Mouse (Mus musculus) heart, embryonic 15.5 days (tissue): ENCODE data around the gene Rere. TPM values are rescaled to one million over a fixed set of nuclear protein-coding genes. Genes with fewer than 3 reads are reported as not detected.
"Not testable (repeated sequence)": the region's sequence is repeated elsewhere in the genome, so short reads cannot be mapped to it uniquely, and the experiment has no call there.

Experiments
- ATAC-seq: fragments of 200-750 bp; cut with Nextera tagmentation; replicated peaks from 2 replicates; pipeline ENCODE4 v1.8.0; 2017; ENCODE audit warnings: low read depth, moderate TSS enrichment; ENCODE audit not compliant: insufficient number of reproducible peaks, insufficient read depth, low FRiP score
- H3K27ac ChIP-seq: fragments of 300-500 bp; sonication (generic); 2 replicates; pipeline ENCODE4 v1.5.1; 2015; ENCODE audit warnings: mild to moderate bottlenecking, inconsistent platforms
- H3K27me3 ChIP-seq: fragments of 300-500 bp; sonication (generic); 2 replicates; pipeline ENCODE4 v1.6.1; 2015; ENCODE audit warnings: inconsistent platforms
- H3K36me3 ChIP-seq: fragments of 300-500 bp; sonication (generic); 2 replicates; pipeline ENCODE4 v1.6.1; 2015; ENCODE audit warnings: mild to moderate bottlenecking, inconsistent platforms
- H3K4me1 ChIP-seq: fragments of 300-500 bp; sonication (generic); replicated peaks from 2 replicates; pipeline ENCODE4 v1.6.1; 2015; ENCODE audit warnings: inconsistent platforms
- H3K4me2 ChIP-seq: fragments of 300-500 bp; sonication (generic); 2 replicates; pipeline ENCODE4 v1.6.1; 2015; ENCODE audit warnings: inconsistent platforms, mild to moderate bottlenecking, moderate library complexity
- H3K4me3 ChIP-seq: fragments of 300-500 bp; sonication (generic); 2 replicates; pipeline ENCODE4 v1.5.1; 2015; ENCODE audit warnings: mild to moderate bottlenecking, inconsistent platforms
- H3K9ac ChIP-seq: fragments of 300-500 bp; sonication (generic); 2 replicates; pipeline ENCODE4 v1.6.1; 2015; ENCODE audit warnings: mild to moderate bottlenecking, inconsistent platforms
- H3K9me3 ChIP-seq: fragments of 300-500 bp; sonication (generic); replicated peaks from 2 replicates; pipeline ENCODE4 v1.6.1; 2016; ENCODE audit warnings: inconsistent platforms
- WGBS: fragments of 180-500 bp; shearing (Covaris S2); methylation state at CpG from one replicate; pipeline ENCODE4 v1.1.7; 2015; ENCODE audit warnings: mixed read lengths; 5-methylcytosine and 5-hydroxymethylcytosine counted together
- polyA plus RNA-seq: library from polyadenylated mRNA; unstranded; fragments of >200 nt; fragmentation: Nextera tagmentation; extraction: Ambion mirVana; gene quantifications from 2 replicates; pipeline ENCODE4 v1.2.1, GENCODE M21; 2015

Gene Rere
- polyA plus RNA-seq, 1 experiment from 2014 or later: 17.6 TPM

DNA sequence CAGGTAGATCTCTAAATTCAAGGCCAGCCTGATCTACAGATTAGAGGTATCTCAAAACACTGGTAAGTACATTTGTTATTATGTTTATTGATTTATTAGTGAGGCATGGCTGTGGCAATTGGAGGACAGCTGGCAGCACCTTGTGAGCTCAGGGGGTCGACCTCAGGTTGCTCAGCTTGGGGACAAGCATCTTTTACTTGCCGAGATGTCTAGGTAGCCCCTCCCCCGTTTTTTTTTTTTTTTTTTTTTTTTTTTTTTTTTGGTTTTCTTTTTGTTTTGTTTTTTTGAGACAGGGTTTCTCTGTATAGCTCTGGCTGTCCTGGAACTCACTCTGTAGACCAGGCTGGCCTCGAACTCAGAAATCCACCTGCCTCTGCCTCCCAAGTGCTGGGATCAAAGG is 10.7 kb upstream of the Rere start:
- ATAC-seq: not testable (repeated sequence)

DNA sequence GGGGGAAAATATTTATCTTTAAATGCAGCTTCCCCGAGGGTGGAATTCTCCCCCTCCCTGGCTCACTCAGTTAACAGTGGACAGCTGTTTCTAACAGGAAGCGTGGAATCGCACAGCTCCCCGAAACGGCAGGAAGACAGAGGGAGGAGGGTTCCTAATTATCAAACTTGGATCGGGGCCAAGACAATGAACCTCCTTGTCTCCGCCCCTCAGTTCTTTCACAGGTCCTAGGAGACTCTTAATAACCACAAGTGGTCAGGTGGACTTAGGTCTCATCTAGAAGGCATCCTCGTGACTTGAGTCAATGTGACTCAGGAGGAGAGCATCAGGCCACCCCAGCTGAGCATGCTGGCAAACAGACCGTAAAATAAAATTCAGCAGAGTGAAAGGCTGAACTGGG is 8.7 kb upstream of the Rere start:
- Histone ChIP-seq H3K4me1 (peaks cover 34% of the 10 kb centered on the region), H3K4me3 (no peak overlapping the region), H3K9me3 (no peaks in the 10 kb centered on the region), H3K4me2 (peak overlapping the region; percentile 32), H3K9ac (no peak overlapping the region), H3K27ac (peak overlapping the region; percentile 71), H3K27me3 (no peaks in the 10 kb centered on the region), H3K36me3 (no peaks in the 10 kb centered on the region)
- ATAC-seq: peak; percentile 60
- 9% methylated on average over 9 of the region's 9 CpGs for WGBS

More for the DNA sequence above, 10.7 kb upstream of the Rere start:
- H3K4me1 ChIP-seq: peaks cover 34% of the 10 kb centered on the region
- not testable (repeated sequence) for H3K4me2 ChIP-seq, H3K4me3 ChIP-seq, H3K36me3 ChIP-seq, H3K27me3 ChIP-seq, H3K9me3 ChIP-seq, H3K27ac ChIP-seq, H3K9ac ChIP-seq
- 68% methylated on average over 4 of the region's 4 CpGs for WGBS

GRCm38 (mm10) chr4:150275531-150275930 is 5.9 kb upstream of the Rere start:
- no peaks in the 10 kb centered on the region for H3K36me3 ChIP-seq
- WGBS: 81% methylated on average over 5 of the region's 5 CpGs
- H3K27me3 ChIP-seq: no peaks in the 10 kb centered on the region
- no peak for ATAC-seq
- no peak overlapping the region for H3K27ac ChIP-seq
- H3K4me3 ChIP-seq: no peak overlapping the region
- no peaks in the 10 kb centered on the region for H3K9me3 ChIP-seq
- H3K4me1 ChIP-seq: peaks cover 25% of the 10 kb centered on the region
- no peak overlapping the region for H3K4me2 ChIP-seq
- no peak overlapping the region for H3K9ac ChIP-seq

DNA sequence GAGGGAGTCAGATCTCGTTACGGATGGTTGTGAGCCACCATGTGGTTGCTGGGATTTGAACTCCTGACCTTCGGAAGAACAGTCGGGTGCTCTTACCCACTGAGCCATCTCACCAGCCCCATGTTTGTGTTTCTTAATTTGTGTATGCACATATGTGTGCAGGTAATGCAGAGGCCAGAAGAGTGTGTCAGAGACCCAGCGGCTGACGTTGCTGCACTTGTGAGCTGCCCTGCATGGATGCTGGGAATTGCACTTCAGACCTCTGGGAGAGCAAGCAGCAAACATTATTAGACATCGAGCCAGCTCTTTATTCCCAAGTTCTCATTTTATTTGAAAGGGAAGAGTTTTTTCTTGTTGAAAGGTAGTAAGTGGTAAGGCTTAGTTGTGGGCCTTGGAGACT is 2.1 kb upstream of the Rere start:
- not testable (repeated sequence) for H3K27ac ChIP-seq, H3K27me3 ChIP-seq, ATAC-seq, H3K4me2 ChIP-seq, H3K9me3 ChIP-seq, H3K36me3 ChIP-seq, H3K9ac ChIP-seq, H3K4me3 ChIP-seq
- WGBS: 80% methylated on average over 7 of the region's 7 CpGs
- H3K4me1 ChIP-seq: peaks cover 20% of the 10 kb centered on the region

- no peaks in the 10 kb centered on the region for H3K9me3 ChIP-seq
- H3K27ac ChIP-seq: peak overlapping the region; percentile 97
- WGBS: 70% methylated on average over 2 of the region's 2 CpGs
- H3K4me1 ChIP-seq: peaks cover 20% of the 10 kb centered on the region
- no peaks in the 10 kb centered on the region for H3K27me3 ChIP-seq
- no peak overlapping the region for H3K4me2 ChIP-seq
- H3K4me3 ChIP-seq: no peak overlapping the region
- no peak overlapping the region for H3K9ac ChIP-seq
- H3K36me3 ChIP-seq: no peaks in the 10 kb centered on the region
- ATAC-seq: no peak
Observed at GRCm38 (mm10) chr4:150280002-150280401, 1.4 kb upstream of the Rere start.

DNA sequence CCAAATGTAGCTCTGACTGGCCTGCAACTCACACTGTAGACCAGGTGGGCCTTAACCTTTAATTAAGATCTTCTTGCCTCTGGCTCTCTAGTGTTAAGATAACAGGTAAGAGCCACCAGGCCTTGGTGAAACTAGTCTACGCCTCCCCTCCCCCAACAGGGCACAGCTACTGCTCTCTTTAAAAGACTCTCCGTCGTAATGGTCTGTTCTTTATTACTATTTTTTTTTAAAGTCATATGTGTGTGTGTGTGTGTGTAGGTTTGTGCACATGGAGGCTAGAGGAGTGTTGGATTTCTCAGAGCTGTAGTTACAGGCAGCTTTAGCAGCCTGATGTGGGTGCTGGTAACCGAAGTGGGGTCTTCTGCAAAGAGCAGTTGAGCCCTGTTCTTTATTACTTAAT is 987 bp upstream of the Rere start:
- H3K4me1 ChIP-seq: peaks cover 20% of the 10 kb centered on the region
- WGBS: 62% methylated on average over 4 of the region's 4 CpGs

DNA sequence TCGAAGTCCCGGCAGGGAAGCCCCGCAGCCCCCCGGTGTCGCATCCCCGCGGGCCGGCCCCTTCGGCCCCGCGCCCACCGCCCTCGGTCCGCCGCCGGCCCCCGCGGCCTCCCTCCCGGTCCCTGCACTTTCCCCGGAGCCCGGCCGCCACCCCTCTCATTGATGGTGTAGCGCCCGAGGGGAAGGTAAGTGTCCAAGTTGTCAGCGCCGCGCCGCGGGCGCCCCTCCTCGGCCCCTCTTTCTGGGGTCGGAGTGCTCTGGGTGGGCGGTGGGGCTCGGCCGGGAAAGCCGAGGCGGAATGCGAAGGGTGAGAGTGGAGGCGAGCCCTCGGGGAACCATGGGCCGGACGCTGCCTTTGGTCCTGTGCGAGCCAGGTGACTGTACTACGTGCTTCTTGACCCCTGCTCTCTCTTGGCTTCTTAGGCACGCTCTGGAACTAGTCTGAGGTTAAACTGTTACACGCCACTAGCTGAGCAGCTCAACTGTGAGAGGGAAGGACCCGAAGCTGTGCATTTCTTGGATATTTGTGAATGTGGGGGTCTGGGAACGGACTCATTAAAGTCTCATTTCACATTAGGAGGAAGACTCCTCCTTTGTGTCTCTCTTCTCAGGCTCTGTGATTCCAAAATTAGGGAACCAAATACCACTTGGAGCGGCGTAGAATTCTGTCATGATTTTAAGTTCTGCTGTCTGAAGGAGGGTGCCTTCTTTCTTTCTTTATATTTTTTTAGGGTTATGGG is 615 bp downstream of the Rere start:
- no peaks in the 10 kb centered on the region for H3K36me3 ChIP-seq
- H3K4me3 ChIP-seq: peak overlapping the region; percentile 95
- H3K4me2 ChIP-seq: peak overlapping the region; percentile 64
- H3K27me3 ChIP-seq: no peaks in the 10 kb centered on the region
- peak overlapping the region; percentile 99 for H3K9ac ChIP-seq
- H3K9me3 ChIP-seq: no peaks in the 10 kb centered on the region
- peak overlapping the region; percentile 89 for H3K27ac ChIP-seq
- WGBS: under 1% methylated on average over 50 of the region's 50 CpGs
- ATAC-seq: peak; percentile 45
- peaks cover 29% of the 10 kb centered on the region for H3K4me1 ChIP-seq

More for the DNA sequence above, 987 bp upstream of the Rere start:
- H3K4me2 ChIP-seq: peak overlapping the region; percentile 66
- no peaks in the 10 kb centered on the region for H3K9me3 ChIP-seq
- no peaks in the 10 kb centered on the region for H3K36me3 ChIP-seq
- peak overlapping the region; percentile 70; the same call in 1 of the 2 replicates for H3K9ac ChIP-seq
- H3K27me3 ChIP-seq: no peaks in the 10 kb centered on the region
- no peak for ATAC-seq
- H3K4me3 ChIP-seq: peak overlapping the region; percentile 95
- peak overlapping the region; percentile 97 for H3K27ac ChIP-seq

- 10% methylated on average over 5 of the region's 5 CpGs for WGBS
- H3K9me3 ChIP-seq: no peaks in the 10 kb centered on the region
- ATAC-seq: no peak
- peak overlapping the region; percentile 99 for H3K9ac ChIP-seq
- peak overlapping the region; percentile 89 for H3K27ac ChIP-seq
- H3K36me3 ChIP-seq: no peaks in the 10 kb centered on the region
- peak overlapping the region; percentile 64 for H3K4me2 ChIP-seq
- H3K4me1 ChIP-seq: peaks cover 29% of the 10 kb centered on the region
- no peaks in the 10 kb centered on the region for H3K27me3 ChIP-seq
- peak overlapping the region; percentile 95 for H3K4me3 ChIP-seq
Observed at GRCm38 (mm10) chr4:150282631-150283334, 1.3 kb downstream of the Rere start.

DNA sequence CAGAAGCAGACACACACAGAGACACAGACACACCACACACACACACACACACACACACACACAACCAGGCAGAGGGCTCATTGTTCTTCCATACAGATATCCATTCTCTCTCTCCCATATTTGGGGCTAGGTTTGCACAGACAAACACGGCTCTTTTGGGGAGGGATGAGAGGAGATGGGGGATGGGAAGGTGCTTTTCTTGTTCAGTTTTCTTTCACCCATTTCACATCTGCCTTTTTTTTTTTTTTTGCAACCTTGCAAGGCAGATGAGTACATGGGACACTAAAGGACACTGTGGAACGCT is 1.8 kb downstream of the Rere start:
- WGBS: 17% methylated on average over 2 of the region's 2 CpGs
- peak overlapping the region; percentile 64 for H3K4me2 ChIP-seq
- H3K4me3 ChIP-seq: peak overlapping the region; percentile 95
- H3K9ac ChIP-seq: peak overlapping the region; percentile 99
- ATAC-seq: no peak
- H3K4me1 ChIP-seq: peaks cover 31% of the 10 kb centered on the region
- no peaks in the 10 kb centered on the region for H3K27me3 ChIP-seq
- H3K36me3 ChIP-seq: no peaks in the 10 kb centered on the region
- H3K9me3 ChIP-seq: no peaks in the 10 kb centered on the region
- H3K27ac ChIP-seq: peak overlapping the region; percentile 89

- Histone ChIP-seq H3K9ac (no peak overlapping the region), H3K9me3 (no peaks in the 10 kb centered on the region), H3K4me1 (peaks cover 34% of the 10 kb centered on the region), H3K36me3 (no peaks in the 10 kb centered on the region), H3K4me3 (peak overlapping the region; percentile 95), H3K27ac (no peak overlapping the region), H3K4me2 (peak overlapping the region; percentile 64), H3K27me3 (no peaks in the 10 kb centered on the region)
- ATAC-seq: no peak
- 13% methylated on average over 6 of the region's 6 CpGs for WGBS
Observed at GRCm38 (mm10) chr4:150283993-150284392, 2.5 kb downstream of the Rere start.

GRCm38 (mm10) chr4:150286980-150287379 is 5.5 kb downstream of the Rere start:
- H3K9me3 ChIP-seq: no peaks in the 10 kb centered on the region
- no peaks in the 10 kb centered on the region for H3K27me3 ChIP-seq
- no peak for ATAC-seq
- 84% methylated on average over 8 of the region's 8 CpGs for WGBS
- H3K27ac ChIP-seq: no peak overlapping the region
- 0 out of 2 replicates have a peak, but pooled peaks cover 3% of the 10 kb centered on the region for H3K36me3 ChIP-seq
- H3K4me3 ChIP-seq: no peak overlapping the region
- no peak overlapping the region for H3K9ac ChIP-seq
- H3K4me2 ChIP-seq: no peak overlapping the region
- H3K4me1 ChIP-seq: peaks cover 37% of the 10 kb centered on the region

GRCm38 (mm10) chr4:150287463-150287862 is 6.0 kb downstream of the Rere start:
- H3K9ac ChIP-seq, H3K4me3 ChIP-seq, H3K36me3 ChIP-seq, ATAC-seq, H3K9me3 ChIP-seq, H3K27me3 ChIP-seq, H3K27ac ChIP-seq, H3K4me2 ChIP-seq: not testable (repeated sequence)
- WGBS: 75% methylated on average over 1 of the region's 1 CpGs
- H3K4me1 ChIP-seq: peaks cover 37% of the 10 kb centered on the region
